Mouse (Mus musculus) neural tube, embryonic 14.5 days (tissue): Measurements from ENCODE around the gene Ppp1r21. TPM values are rescaled to one million over a fixed set of nuclear protein-coding genes. Genes with fewer than 3 reads are reported as not detected.

Experiments
- ATAC-seq: fragments of 200-750 bp; cut with Nextera tagmentation; 2 replicates; pipeline ENCODE4 v1.8.0; 2017; ENCODE audit warnings: low read depth, mild to moderate bottlenecking, moderate TSS enrichment, moderate library complexity
- H3K27ac ChIP-seq: fragments of 300-500 bp; sonication (generic); 2 replicates; pipeline ENCODE4 v1.5.1; 2014; ENCODE audit warnings: low read depth, mild to moderate bottlenecking, control low read depth, low read length, moderate library complexity, mixed read lengths
- H3K27me3 ChIP-seq: fragments of 300-500 bp; sonication (generic); 2 replicates; pipeline ENCODE4 v1.6.1; 2014; ENCODE audit warnings: low read length; ENCODE audit not compliant: control insufficient read depth, insufficient read depth
- H3K36me3 ChIP-seq: fragments of 300-500 bp; sonication (generic); 2 replicates; pipeline ENCODE4 v1.6.1; 2014; ENCODE audit warnings: low read length, mixed read lengths; ENCODE audit not compliant: control insufficient read depth, insufficient read depth
- H3K4me1 ChIP-seq: fragments of 300-500 bp; sonication (generic); 2 replicates; pipeline ENCODE4 v1.6.1; 2014; ENCODE audit warnings: low read length; ENCODE audit not compliant: control insufficient read depth, insufficient read depth
- H3K4me2 ChIP-seq: fragments of 300-500 bp; sonication (generic); 2 replicates; pipeline ENCODE4 v1.6.1; 2014; ENCODE audit warnings: mild to moderate bottlenecking, low read depth, low read length, control low read depth
- H3K4me3 ChIP-seq: fragments of 300-500 bp; sonication (generic); 2 replicates; pipeline ENCODE4 v1.5.1; 2014; ENCODE audit warnings: low read depth, low read length, control low read depth, mixed read lengths
- H3K9ac ChIP-seq: fragments of 300-500 bp; sonication (generic); replicated peaks from 2 replicates; pipeline ENCODE4 v1.6.1; 2014; ENCODE audit warnings: low read depth, mild to moderate bottlenecking, control low read depth, low read length, mixed read lengths
- H3K9me3 ChIP-seq: fragments of 300-500 bp; sonication (generic); 2 replicates; pipeline ENCODE4 v1.6.1; 2016; ENCODE audit warnings: low read length; ENCODE audit not compliant: control insufficient read depth
- WGBS: fragments of 180-500 bp; shearing (Covaris S2); extraction: QIAGEN DNeasy Blood & Tissue Kit; methylation state at CpG from one replicate; pipeline ENCODE4 v1.1.7; 2014; 5-methylcytosine and 5-hydroxymethylcytosine counted together
- polyA plus RNA-seq: library from polyadenylated mRNA; unstranded; fragments of >200 nt; fragmentation: Nextera tagmentation; extraction: Ambion mirVana; gene quantifications from 2 replicates; pipeline ENCODE4 v1.2.1, GENCODE M21; 2014

The Ppp1r21 gene
- polyA plus RNA-seq, 1 experiment from 2014 or later = 62.0 TPM

DNA sequence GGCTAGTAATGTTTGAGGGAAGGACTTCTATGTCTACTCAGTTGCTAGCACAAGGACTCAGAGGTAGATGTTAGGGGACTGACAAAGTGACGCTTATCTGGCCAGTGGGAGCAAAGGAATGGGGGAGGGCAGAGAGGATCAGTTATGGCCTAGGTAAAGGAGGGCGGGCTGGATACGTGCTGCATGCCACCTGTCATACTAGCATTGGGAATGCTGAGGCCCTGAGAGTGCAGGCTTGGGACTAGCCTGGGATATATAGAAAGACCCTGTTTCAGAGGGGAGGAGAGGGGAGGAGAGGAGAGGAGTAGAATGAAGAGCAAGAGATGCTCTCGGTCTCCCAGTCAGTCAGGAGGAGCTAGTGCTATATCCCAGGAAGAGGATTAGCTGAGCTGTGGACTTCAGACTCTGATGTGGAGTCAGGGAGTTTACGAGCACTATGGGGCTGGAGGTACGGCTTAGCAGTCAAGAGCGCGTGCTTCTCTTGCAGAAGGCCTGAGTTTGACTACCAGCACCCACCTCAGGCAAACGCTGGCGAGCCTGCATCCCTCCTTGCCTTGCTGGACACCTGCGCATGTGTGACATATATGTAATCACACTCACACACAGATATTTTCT, 23.7 kb downstream of the Ppp1r21 start:
- H3K4me1 ChIP-seq = no peaks in the 10 kb centered on the region; the same call in 1 of the 2 replicates
- H3K27me3 ChIP-seq = no peaks in the 10 kb centered on the region
- WGBS = 89% methylated on average over 11 of the region's 11 CpGs
- H3K9me3 ChIP-seq = no peaks in the 10 kb centered on the region
- no peak overlapping the region for H3K27ac ChIP-seq
- no peak overlapping the region for H3K4me2 ChIP-seq
- ATAC-seq = no peak
- H3K4me3 ChIP-seq = no peak overlapping the region
- peaks cover 9% of the 10 kb centered on the region for H3K36me3 ChIP-seq
- no peak overlapping the region for H3K9ac ChIP-seq

DNA sequence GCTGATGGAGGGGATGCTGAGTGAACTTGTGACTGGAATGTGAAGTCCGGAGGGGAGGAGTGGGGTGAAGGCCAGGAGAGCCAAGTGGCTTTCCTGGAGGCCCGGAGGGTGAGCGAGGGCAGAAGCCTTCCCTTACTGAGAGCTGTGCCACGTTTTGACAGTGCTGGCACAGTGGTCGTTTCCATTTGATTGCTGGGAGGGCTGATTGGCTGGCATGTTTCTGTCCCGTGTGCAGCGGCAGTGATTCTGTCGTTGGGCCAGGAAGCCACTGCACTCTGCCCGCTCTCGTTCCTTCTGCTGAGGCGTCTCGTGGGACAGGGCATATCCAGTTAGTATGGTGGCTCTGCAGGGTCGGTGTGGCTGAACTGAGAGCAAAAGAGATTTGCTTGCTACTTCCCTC, 26.3 kb downstream of the Ppp1r21 start:
- Histone ChIP-seq H3K36me3 (peaks cover 7% of the 10 kb centered on the region; the same call in 1 of the 2 replicates), H3K27me3 (no peaks in the 10 kb centered on the region), H3K4me3 (no peak overlapping the region), H3K9ac (no peak overlapping the region), H3K4me2 (no peak overlapping the region), H3K27ac (no peak overlapping the region), H3K9me3 (no peaks in the 10 kb centered on the region), H3K4me1 (no peaks in the 10 kb centered on the region; the same call in 1 of the 2 replicates)
- WGBS = 69% methylated on average over 13 of the region's 13 CpGs
- no peak for ATAC-seq

DNA sequence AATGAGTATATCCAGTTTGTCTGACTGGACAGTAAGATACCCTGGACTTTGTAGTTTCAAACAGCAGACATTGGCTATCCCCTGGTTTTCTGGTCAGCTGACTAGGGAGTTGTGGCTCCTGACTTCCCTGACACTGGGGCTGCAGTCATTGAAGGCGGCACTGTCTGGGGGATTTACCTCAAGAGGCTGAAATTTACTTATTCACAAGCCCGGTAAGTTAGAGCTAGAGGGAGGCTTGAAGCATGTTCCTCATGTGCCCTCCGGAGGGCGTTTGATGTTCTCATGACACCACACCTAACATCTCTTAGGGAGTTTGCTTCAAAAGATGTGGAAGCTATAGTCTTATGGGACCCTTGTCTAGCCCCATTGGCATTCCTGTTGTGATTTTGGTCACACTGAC, 26.8 kb downstream of the Ppp1r21 start:
- Histone ChIP-seq H3K4me1 (no peaks in the 10 kb centered on the region; the same call in 1 of the 2 replicates), H3K27me3 (no peaks in the 10 kb centered on the region), H3K9ac (no peak overlapping the region), H3K27ac (no peak overlapping the region), H3K4me2 (no peak overlapping the region), H3K36me3 (peaks cover 7% of the 10 kb centered on the region; the same call in 1 of the 2 replicates), H3K9me3 (no peaks in the 10 kb centered on the region), H3K4me3 (no peak overlapping the region)
- no peak for ATAC-seq
- 85% methylated on average over 4 of the region's 4 CpGs for WGBS

DNA sequence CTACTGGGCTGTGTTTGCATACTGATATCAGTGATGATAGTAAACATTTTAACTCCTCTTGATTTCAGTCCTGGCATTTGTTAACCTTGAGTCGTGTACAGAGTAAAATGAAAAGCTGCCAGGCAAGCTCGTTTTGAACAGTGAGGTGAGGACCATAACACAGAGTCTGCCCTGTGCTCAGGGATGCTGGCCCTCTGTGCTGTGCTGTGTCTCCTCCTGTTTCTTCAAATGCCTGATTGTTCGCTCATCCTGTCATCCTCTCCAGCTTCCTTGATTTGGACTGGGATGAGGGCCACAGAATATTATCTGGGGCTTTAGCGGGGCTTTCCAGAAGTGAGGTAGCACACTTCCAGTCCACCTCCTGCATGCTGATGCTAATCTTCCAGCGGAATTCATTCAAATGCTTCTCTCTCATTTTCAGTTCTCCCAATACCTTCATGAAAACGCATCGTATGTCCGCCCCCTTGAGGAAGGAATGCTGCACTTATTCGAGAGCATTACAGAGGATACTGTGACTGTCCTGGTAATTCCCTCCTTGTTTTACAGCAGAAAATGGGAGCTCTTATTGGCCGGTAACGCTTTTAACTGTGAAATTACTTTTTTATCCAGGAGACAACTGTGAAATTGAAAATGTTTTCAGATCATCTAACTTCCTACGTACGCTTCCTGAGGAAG, 28.4 kb downstream of the Ppp1r21 start:
- no peak overlapping the region for H3K4me3 ChIP-seq
- H3K36me3 ChIP-seq = peaks cover 12% of the 10 kb centered on the region; the same call in 1 of the 2 replicates
- peak; percentile 62 for ATAC-seq
- H3K27ac ChIP-seq = 0 out of 2 replicates have a peak overlapping the region, but pooled peaks have one; percentile 12
- WGBS = 37% methylated on average over 13 of the region's 13 CpGs
- no peaks in the 10 kb centered on the region for H3K4me1 ChIP-seq
- no peaks in the 10 kb centered on the region for H3K27me3 ChIP-seq
- no peak overlapping the region for H3K4me2 ChIP-seq
- no peaks in the 10 kb centered on the region for H3K9me3 ChIP-seq
- no peak overlapping the region for H3K9ac ChIP-seq

DNA sequence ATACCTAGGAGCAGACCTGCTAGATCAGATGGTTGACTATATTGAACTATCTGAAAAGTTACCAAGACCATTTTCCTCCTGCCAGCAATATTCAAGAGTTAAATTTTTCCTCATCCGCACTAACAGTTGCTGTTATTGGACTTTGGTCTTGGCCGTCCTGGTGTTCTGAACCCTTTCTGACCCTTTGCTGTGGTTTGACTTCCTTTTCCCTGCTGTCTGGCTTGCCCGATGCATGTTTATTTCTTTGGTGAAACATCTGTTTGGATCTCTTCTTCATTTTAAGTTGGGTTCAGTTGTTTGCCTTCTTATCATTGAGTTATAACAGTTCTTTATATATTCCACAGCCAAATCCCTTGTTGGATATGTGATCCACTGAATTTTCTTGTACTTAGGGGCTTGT, 33.7 kb downstream of the Ppp1r21 start:
- ATAC-seq = no peak
- Histone ChIP-seq H3K4me2 (no peak overlapping the region), H3K27ac (no peak overlapping the region), H3K36me3 (peaks cover 22% of the 10 kb centered on the region; the same call in 1 of the 2 replicates), H3K9me3 (no peaks in the 10 kb centered on the region), H3K4me3 (no peak overlapping the region), H3K9ac (no peak overlapping the region), H3K27me3 (no peaks in the 10 kb centered on the region), H3K4me1 (no peaks in the 10 kb centered on the region)
- 89% methylated on average over 3 of the region's 3 CpGs for WGBS

DNA sequence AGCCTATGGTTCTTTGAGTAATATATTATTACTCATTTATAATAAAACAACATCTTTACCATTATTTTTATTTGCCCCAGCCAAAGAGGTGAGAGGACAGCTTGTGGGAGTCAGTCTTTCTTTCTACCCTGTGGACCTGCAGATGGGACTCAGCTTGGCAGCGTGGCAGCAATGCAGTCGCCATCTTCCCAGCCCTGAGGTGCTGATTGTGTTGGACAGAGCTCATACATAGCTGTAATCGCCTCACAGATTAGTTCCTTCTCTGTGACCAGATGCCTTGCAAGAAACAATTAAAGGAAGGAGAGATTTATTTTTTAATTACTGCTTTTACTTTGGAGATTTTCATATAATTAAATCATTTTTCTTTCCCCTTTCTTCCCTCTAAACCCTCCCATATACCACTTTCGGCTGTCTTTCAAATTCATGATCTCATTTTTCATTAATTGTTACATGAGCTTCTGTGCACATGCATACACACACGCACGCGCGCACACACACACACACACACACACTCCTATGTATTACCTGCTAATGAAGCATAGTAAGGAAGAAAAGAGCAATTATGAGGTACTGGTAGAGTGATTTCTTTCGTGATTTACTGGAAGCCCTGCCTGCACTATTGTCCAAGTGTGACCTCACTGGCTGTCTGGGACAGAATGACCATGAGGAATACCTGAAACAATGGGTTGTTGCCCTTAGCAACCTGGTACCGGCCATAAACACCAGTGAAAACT, 40.1 kb downstream of the Ppp1r21 start:
- ATAC-seq = peak; percentile 69
- Histone ChIP-seq H3K4me2 (no peak overlapping the region), H3K27ac (no peak overlapping the region; the same call in 1 of the 2 replicates), H3K4me1 (no peaks in the 10 kb centered on the region), H3K9me3 (no peaks in the 10 kb centered on the region), H3K9ac (no peak overlapping the region), H3K4me3 (no peak overlapping the region), H3K36me3 (peaks cover 14% of the 10 kb centered on the region; the same call in 1 of the 2 replicates), H3K27me3 (no peaks in the 10 kb centered on the region)
- 32% methylated on average over 10 of the region's 10 CpGs for WGBS

DNA sequence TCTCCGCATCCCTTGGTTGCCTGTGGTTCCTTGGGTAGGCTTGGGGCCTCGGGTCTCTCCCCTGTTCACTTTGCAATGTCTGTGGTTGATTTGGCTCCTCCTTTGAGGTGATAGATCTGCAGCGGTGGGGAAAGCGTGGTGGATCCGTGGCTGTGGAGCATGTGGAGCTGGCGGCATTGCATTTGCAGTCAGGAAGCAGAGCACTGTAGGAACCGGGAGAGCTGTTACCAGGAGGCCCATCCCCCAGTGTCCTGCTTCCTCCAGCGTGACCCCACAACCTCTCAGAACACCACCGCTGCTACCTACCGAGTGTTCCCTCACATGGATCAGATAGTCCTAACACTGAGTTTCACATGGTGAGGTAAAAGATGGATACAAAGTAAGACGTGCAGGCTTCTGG, 40.9 kb downstream of the Ppp1r21 start:
- peak; percentile 19; the same call in 1 of the 2 replicates for ATAC-seq
- WGBS = 55% methylated on average over 11 of the region's 11 CpGs

DNA sequence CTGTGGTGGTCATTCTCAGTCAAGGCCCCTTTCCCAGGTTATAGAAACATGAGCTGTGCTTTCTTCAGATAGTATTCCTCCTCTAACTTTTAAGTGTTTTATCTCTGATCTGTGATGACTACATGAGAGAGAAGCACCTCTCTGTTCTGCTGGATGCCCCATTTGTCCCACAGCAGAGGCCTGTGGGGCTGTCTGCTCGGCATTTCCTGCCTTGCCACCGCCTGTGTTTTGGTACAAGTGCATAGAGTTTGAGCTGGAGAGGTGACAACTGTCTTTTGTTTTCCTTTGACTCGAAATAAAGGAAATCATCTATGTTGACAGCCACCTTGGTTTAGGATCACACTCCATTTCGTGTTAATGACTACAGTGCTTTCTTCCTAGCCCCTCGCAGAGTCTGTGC, 44.9 kb downstream of the Ppp1r21 start:
- no peaks in the 10 kb centered on the region for H3K4me1 ChIP-seq
- peaks cover 9% of the 10 kb centered on the region; the same call in 1 of the 2 replicates for H3K36me3 ChIP-seq
- no peaks in the 10 kb centered on the region for H3K9me3 ChIP-seq
- H3K27ac ChIP-seq = no peak overlapping the region
- H3K4me2 ChIP-seq = no peak overlapping the region
- H3K4me3 ChIP-seq = no peak overlapping the region
- WGBS = 83% methylated on average over 5 of the region's 5 CpGs
- H3K27me3 ChIP-seq = no peaks in the 10 kb centered on the region
- no peak overlapping the region for H3K9ac ChIP-seq
- no peak for ATAC-seq

More for the DNA sequence above, 40.9 kb downstream of the Ppp1r21 start:
- peaks cover 14% of the 10 kb centered on the region; the same call in 1 of the 2 replicates for H3K36me3 ChIP-seq
- H3K9me3 ChIP-seq = no peaks in the 10 kb centered on the region
- no peak overlapping the region for H3K9ac ChIP-seq
- H3K27ac ChIP-seq = no peak overlapping the region; the same call in 1 of the 2 replicates
- H3K4me2 ChIP-seq = no peak overlapping the region
- H3K4me3 ChIP-seq = no peak overlapping the region
- H3K4me1 ChIP-seq = no peaks in the 10 kb centered on the region
- H3K27me3 ChIP-seq = no peaks in the 10 kb centered on the region
